Mouse (Mus musculus): ENCODE data around the gene Mustn1.

GRCm38 (mm10) chr14:30888271-30888732 is 9.3 kb downstream of the Mustn1 start:
- TF ChIP-seq CTCF (IDR thresholded peaks at IDR 0.05; ENCODE audit: borderline replicate concordance, insufficient read depth, low read depth, low read length) = no peak
- TF ChIP-seq POLR2A (IDR thresholded peaks at IDR 0.05; ENCODE audit: borderline replicate concordance, insufficient read depth, low read length) = no peak
